Mouse (Mus musculus): Measurements from ENCODE around the gene Zfp668. TPM values are rescaled to one million over a fixed set of nuclear protein-coding genes. Genes with fewer than 3 reads are reported as not detected.

Gene Zfp668
- polyA plus RNA-seq, 1 experiment from 2014 or later, result 21.0 TPM

DNA sequence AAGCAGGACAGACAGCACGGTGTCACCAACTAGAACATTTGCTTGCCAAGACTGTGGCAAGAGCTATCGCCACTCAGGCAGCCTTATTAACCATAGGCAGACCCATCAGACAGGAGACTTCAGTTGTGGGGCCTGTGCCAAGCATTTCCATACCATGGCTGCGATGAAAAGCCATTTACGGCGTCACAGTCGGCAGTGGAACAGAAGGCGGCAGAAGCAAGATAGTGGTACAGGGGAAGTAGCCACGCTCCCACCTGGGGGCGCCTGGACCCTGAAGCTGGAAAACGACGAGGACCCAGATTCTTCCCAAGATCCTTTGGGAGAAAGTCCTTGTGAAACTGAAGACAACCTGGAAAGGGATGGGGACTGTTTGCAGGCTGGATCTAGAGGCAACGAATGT is 3.8 kb upstream of the Zfp668 start:
- 85% methylated on average over 12 of the region's 12 CpGs for WGBS
- ATAC-seq (ENCODE audit: low FRiP score, low TSS enrichment), result no peak
- Histone ChIP-seq H3K27ac (ENCODE audit: low read length) (no peak overlapping the region), H3K9me3 (ENCODE audit: low read length) (no peaks in the 10 kb centered on the region), H3K9ac (replicated peaks; ENCODE audit: low read length) (no peak overlapping the region), H3K36me3 (ENCODE audit: insufficient read depth, low read length) (peaks cover 72% of the 10 kb centered on the region), H3K4me2 (replicated peaks; ENCODE audit: low read depth, low read length) (no peak overlapping the region), H3K4me1 (ENCODE audit: insufficient read depth, low read length) (peaks cover 15% of the 10 kb centered on the region), H3K27me3 (ENCODE audit: insufficient read depth, low read length) (no peaks in the 10 kb centered on the region), H3K4me3 (ENCODE audit: low read length) (no peak overlapping the region)

DNA sequence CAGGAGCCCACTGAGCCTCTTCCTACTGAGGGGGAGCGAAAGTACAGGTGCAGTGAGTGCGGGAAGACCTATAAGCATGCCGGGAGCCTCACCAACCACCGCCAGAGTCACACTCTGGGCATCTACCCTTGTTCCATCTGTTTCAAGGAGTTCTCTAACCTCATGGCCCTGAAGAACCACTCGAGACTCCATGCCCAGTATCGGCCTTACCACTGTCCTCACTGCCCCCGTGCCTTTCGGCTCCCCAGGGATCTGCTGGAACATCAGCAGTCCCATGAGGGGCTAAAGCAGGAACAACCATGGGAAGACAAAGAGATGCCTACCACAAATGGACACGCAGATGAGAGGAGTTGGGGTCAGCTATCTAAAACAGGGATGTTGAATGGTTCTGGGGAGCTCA is 2.7 kb upstream of the Zfp668 start:
- WGBS, result 95% methylated on average over 9 of the region's 9 CpGs
- peaks cover 19% of the 10 kb centered on the region for H3K4me1 ChIP-seq (ENCODE audit: insufficient read depth, low read length)
- no peaks in the 10 kb centered on the region for H3K27me3 ChIP-seq (ENCODE audit: insufficient read depth, low read length)
- no peak overlapping the region for H3K27ac ChIP-seq (ENCODE audit: low read length)
- no peak overlapping the region for H3K9ac ChIP-seq (replicated peaks; ENCODE audit: low read length)
- H3K4me3 ChIP-seq (ENCODE audit: low read length), result no peak overlapping the region
- peaks cover 65% of the 10 kb centered on the region for H3K36me3 ChIP-seq (ENCODE audit: insufficient read depth, low read length)
- H3K4me2 ChIP-seq (replicated peaks; ENCODE audit: low read depth, low read length), result no peak overlapping the region
- no peaks in the 10 kb centered on the region for H3K9me3 ChIP-seq (ENCODE audit: low read length)
- no peak for ATAC-seq (ENCODE audit: low FRiP score, low TSS enrichment)

- Histone ChIP-seq H3K27me3 (ENCODE audit: insufficient read depth, low read length) (no peaks in the 10 kb centered on the region), H3K9ac (replicated peaks; ENCODE audit: low read length) (peak within 1 kb of the TSS; percentile 91), H3K9me3 (ENCODE audit: low read length) (no peaks in the 10 kb centered on the region), H3K4me2 (replicated peaks; ENCODE audit: low read depth, low read length) (peak within 1 kb of the TSS; percentile 85), H3K4me1 (ENCODE audit: insufficient read depth, low read length) (peaks cover 26% of the 10 kb centered on the region), H3K36me3 (ENCODE audit: insufficient read depth, low read length) (peaks cover 33% of the 10 kb centered on the region), H3K4me3 (ENCODE audit: low read length) (peak within 1 kb of the TSS; percentile 93), H3K27ac (ENCODE audit: low read length) (peak within 1 kb of the TSS; percentile 99)
- WGBS, result under 1% methylated on average over 40 of the region's 41 CpGs
- ATAC-seq (ENCODE audit: low FRiP score, low TSS enrichment), result peak; percentile 92
Measured at GRCm38 (mm10) chr7:127876041-127876466, 574 bp downstream of the Zfp668 start, which contains the start of gene Zfp646. Gene Zfp646, plus strand, starts transcription at chr7:127876221.

- Histone ChIP-seq H3K27me3 (ENCODE audit: insufficient read depth, low read length) (no peaks in the 10 kb centered on the region), H3K9ac (replicated peaks; ENCODE audit: low read length) (peak overlapping the region; percentile 91), H3K4me3 (ENCODE audit: low read length) (peak overlapping the region; percentile 93), H3K9me3 (ENCODE audit: low read length) (no peaks in the 10 kb centered on the region), H3K4me1 (ENCODE audit: insufficient read depth, low read length) (peaks cover 26% of the 10 kb centered on the region), H3K36me3 (ENCODE audit: insufficient read depth, low read length) (peaks cover 32% of the 10 kb centered on the region), H3K4me2 (replicated peaks; ENCODE audit: low read depth, low read length) (peak overlapping the region; percentile 85), H3K27ac (ENCODE audit: low read length) (peak overlapping the region; percentile 99)
- peak; percentile 96 for ATAC-seq (ENCODE audit: low FRiP score, low TSS enrichment)
- WGBS, result under 1% methylated on average over 41 of the region's 43 CpGs
Measured at GRCm38 (mm10) chr7:127875627-127876001, 1.0 kb downstream of the Zfp668 start.

- peak overlapping the region; percentile 85 for H3K4me2 ChIP-seq (replicated peaks; ENCODE audit: low read depth, low read length)
- ATAC-seq (ENCODE audit: low FRiP score, low TSS enrichment), result peak; percentile 31
- peak overlapping the region; percentile 93 for H3K4me3 ChIP-seq (ENCODE audit: low read length)
- peak overlapping the region; percentile 91 for H3K9ac ChIP-seq (replicated peaks; ENCODE audit: low read length)
- 4% methylated on average over 20 of the region's 20 CpGs for WGBS
- peaks cover 26% of the 10 kb centered on the region for H3K4me1 ChIP-seq (ENCODE audit: insufficient read depth, low read length)
- H3K27ac ChIP-seq (ENCODE audit: low read length), result peak overlapping the region; percentile 99
- no peaks in the 10 kb centered on the region for H3K27me3 ChIP-seq (ENCODE audit: insufficient read depth, low read length)
- H3K36me3 ChIP-seq (ENCODE audit: insufficient read depth, low read length), result peaks cover 28% of the 10 kb centered on the region
- no peaks in the 10 kb centered on the region for H3K9me3 ChIP-seq (ENCODE audit: low read length)
Measured at GRCm38 (mm10) chr7:127874812-127875626, 1.6 kb downstream of the Zfp668 start.

GRCm38 (mm10) chr7:127870136-127870821 is 6.3 kb downstream of the Zfp668 start:
- H3K9ac ChIP-seq (replicated peaks; ENCODE audit: low read length), result no peak overlapping the region
- no peaks in the 10 kb centered on the region for H3K27me3 ChIP-seq (ENCODE audit: insufficient read depth, low read length)
- ATAC-seq (ENCODE audit: low FRiP score, low TSS enrichment), result no peak
- no peak overlapping the region for H3K27ac ChIP-seq (ENCODE audit: low read length)
- 83% methylated on average over 5 of the region's 5 CpGs for WGBS
- H3K36me3 ChIP-seq (ENCODE audit: insufficient read depth, low read length), result peaks cover 26% of the 10 kb centered on the region
- H3K4me2 ChIP-seq (replicated peaks; ENCODE audit: low read depth, low read length), result no peak overlapping the region
- H3K4me3 ChIP-seq (ENCODE audit: low read length), result no peak overlapping the region
- H3K4me1 ChIP-seq (ENCODE audit: insufficient read depth, low read length), result peaks cover 16% of the 10 kb centered on the region
- H3K9me3 ChIP-seq (ENCODE audit: low read length), result no peaks in the 10 kb centered on the region

- Histone ChIP-seq H3K4me1 (ENCODE audit: insufficient read depth, low read length) (peaks cover 12% of the 10 kb centered on the region), H3K4me3 (ENCODE audit: low read length) (no peak overlapping the region), H3K27ac (ENCODE audit: low read length) (no peak overlapping the region), H3K9ac (replicated peaks; ENCODE audit: low read length) (0 out of 2 replicates have a peak overlapping the region, but pooled peaks have one; percentile 29), H3K36me3 (ENCODE audit: insufficient read depth, low read length) (peaks cover 30% of the 10 kb centered on the region), H3K27me3 (ENCODE audit: insufficient read depth, low read length) (no peaks in the 10 kb centered on the region), H3K9me3 (ENCODE audit: low read length) (no peaks in the 10 kb centered on the region), H3K4me2 (replicated peaks; ENCODE audit: low read depth, low read length) (no peak overlapping the region)
- WGBS, result 68% methylated on average over 3 of the region's 3 CpGs
- ATAC-seq (ENCODE audit: low FRiP score, low TSS enrichment), result peak; percentile 52
Measured at GRCm38 (mm10) chr7:127869149-127869810, 7.3 kb downstream of the Zfp668 start.

GRCm38 (mm10) chr7:127867641-127868040 is 9.0 kb downstream of the Zfp668 start:
- no peak overlapping the region for H3K4me2 ChIP-seq (replicated peaks; ENCODE audit: low read depth, low read length)
- no peak overlapping the region for H3K9ac ChIP-seq (replicated peaks; ENCODE audit: low read length)
- no peaks in the 10 kb centered on the region for H3K4me1 ChIP-seq (ENCODE audit: insufficient read depth, low read length)
- H3K9me3 ChIP-seq (ENCODE audit: low read length), result no peaks in the 10 kb centered on the region
- H3K4me3 ChIP-seq (ENCODE audit: low read length), result no peak overlapping the region
- H3K27ac ChIP-seq (ENCODE audit: low read length), result no peak overlapping the region
- no peak for ATAC-seq (ENCODE audit: low FRiP score, low TSS enrichment)
- 96% methylated on average over 18 of the region's 18 CpGs for WGBS
- H3K36me3 ChIP-seq (ENCODE audit: insufficient read depth, low read length), result peaks cover 32% of the 10 kb centered on the region
- H3K27me3 ChIP-seq (ENCODE audit: insufficient read depth, low read length), result no peaks in the 10 kb centered on the region

- no peak for ATAC-seq (ENCODE audit: low FRiP score, low TSS enrichment)
- no peaks in the 10 kb centered on the region for H3K9me3 ChIP-seq (ENCODE audit: low read length)
- no peaks in the 10 kb centered on the region for H3K4me1 ChIP-seq (ENCODE audit: insufficient read depth, low read length)
- H3K4me3 ChIP-seq (ENCODE audit: low read length), result no peak overlapping the region
- no peak overlapping the region for H3K9ac ChIP-seq (replicated peaks; ENCODE audit: low read length)
- H3K4me2 ChIP-seq (replicated peaks; ENCODE audit: low read depth, low read length), result no peak overlapping the region
- 91% methylated on average over 12 of the region's 12 CpGs for WGBS
- H3K27me3 ChIP-seq (ENCODE audit: insufficient read depth, low read length), result no peaks in the 10 kb centered on the region
- H3K27ac ChIP-seq (ENCODE audit: low read length), result no peak overlapping the region
- peaks cover 32% of the 10 kb centered on the region for H3K36me3 ChIP-seq (ENCODE audit: insufficient read depth, low read length)
Measured at GRCm38 (mm10) chr7:127866434-127866833, 10.2 kb downstream of the Zfp668 start.

Data from kidney, embryonic 16.5 days (tissue).